Mouse (Mus musculus) bone marrow, adult 2 months (tissue): Measurements from ENCODE around the gene Senp7. TPM values are rescaled to one million over a fixed set of nuclear protein-coding genes. Genes with fewer than 3 reads are reported as not detected.
"Not testable (repeated sequence)": the region's sequence is repeated elsewhere in the genome, so short reads cannot be mapped to it uniquely, and the experiment has no call there.

Experiments
- H3K27ac ChIP-seq: fragments of 200-500 bp; 2 replicates; pipeline ENCODE4 v1.5.1; 2012; ENCODE audit warnings: low read depth, mild to moderate bottlenecking, control low read depth, inconsistent platforms, low read length; ENCODE audit not compliant: control insufficient read depth, poor library complexity, insufficient read depth
- H3K4me1 ChIP-seq: fragments of 200-500 bp; 2 replicates; pipeline ENCODE4 v1.6.1; 2011; ENCODE audit warnings: low read length; ENCODE audit not compliant: control insufficient read depth, insufficient read depth
- H3K4me3 ChIP-seq: fragments of 200-500 bp; replicated peaks from 2 replicates; pipeline ENCODE3; 2011; ENCODE audit warnings: mild to moderate bottlenecking, low read depth, low read length, control low read depth; ENCODE audit not compliant: control insufficient read depth
- CTCF ChIP-seq: fragments of 200-500 bp; IDR thresholded peaks from 2 replicates; pipeline ENCODE4 v1.5.1; 2011; ENCODE audit warnings: low read length, control low read depth; ENCODE audit not compliant: control insufficient read depth, insufficient read depth
- POLR2A ChIP-seq: fragments of 200-500 bp; IDR thresholded peaks from 2 replicates; pipeline ENCODE4 v1.6.1; 2011; ENCODE audit warnings: low read depth, mild to moderate bottlenecking, control low read depth, low read length, borderline replicate concordance; ENCODE audit not compliant: control insufficient read depth
- WGBS: fragments of 180-500 bp; shearing (Covaris S2); methylation state at CpG from one replicate; pipeline ENCODE4 v1.1.7; 2018; 5-methylcytosine and 5-hydroxymethylcytosine counted together
- polyA plus RNA-seq: library from polyadenylated mRNA; stranded (reverse); fragments of >200 nt; gene quantifications from 2 replicates; pipeline ENCODE4 v1.2.4, GENCODE M21; 2011; ENCODE audit warnings: low replicate concordance; ENCODE audit not compliant: missing spikeins, insufficient read depth, insufficient read length

Gene Senp7
- polyA plus RNA-seq, 1 experiment, result 32.6 TPM

DNA sequence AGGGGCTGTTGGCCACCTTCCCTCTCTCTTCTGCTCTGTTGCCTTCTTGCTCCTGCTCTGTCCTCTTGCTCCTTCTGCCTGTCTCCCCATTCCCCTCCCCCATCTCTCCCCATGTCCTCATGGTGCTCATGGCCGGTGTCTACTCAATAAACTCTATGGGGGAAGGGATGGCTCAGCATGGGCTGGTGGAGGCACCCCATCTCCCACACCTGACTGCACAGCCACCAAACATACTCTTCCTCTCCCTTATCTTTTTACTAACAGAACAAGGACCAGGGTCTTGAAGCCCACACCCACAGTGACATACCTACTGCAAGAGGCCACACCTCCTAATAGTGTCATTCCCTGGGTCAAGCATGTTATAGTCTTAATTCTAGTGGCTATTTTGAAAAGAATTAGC lies 26.0 kb downstream of the Senp7 start:
- H3K4me1 ChIP-seq, result peaks cover 2% of the 10 kb centered on the region; the same call in 1 of the 2 replicates
- TF ChIP-seq CTCF, result no peak
- no peak for TF ChIP-seq POLR2A
- WGBS, result 95% methylated on average over 1 of the region's 1 CpGs
- H3K27ac ChIP-seq, result peak overlapping the region; percentile 25; the same call in 1 of the 2 replicates
- no peak overlapping the region for H3K4me3 ChIP-seq

DNA sequence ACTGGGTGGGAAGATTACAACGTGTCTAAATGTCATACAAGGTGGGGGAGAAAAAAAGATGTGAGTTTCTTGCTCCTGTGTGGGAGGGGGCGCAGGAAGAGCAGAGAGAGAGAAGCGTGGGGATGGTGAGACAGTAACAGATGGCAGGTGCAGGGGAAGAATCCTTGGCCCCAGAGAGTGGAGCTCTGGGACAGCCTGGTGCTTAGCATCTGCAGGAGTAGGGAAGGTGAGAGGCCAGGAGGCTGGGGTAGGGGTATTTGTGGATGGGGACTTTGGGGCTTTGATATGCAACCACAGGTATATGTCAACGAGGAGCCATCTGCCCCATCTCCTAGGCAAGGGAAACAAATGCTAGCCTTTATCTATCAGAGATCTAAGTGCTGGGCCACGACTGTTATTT lies 26.4 kb downstream of the Senp7 start:
- peak overlapping the region; percentile 9; the same call in 1 of the 2 replicates for H3K27ac ChIP-seq
- no peak overlapping the region for H3K4me3 ChIP-seq
- 66% methylated on average over 5 of the region's 5 CpGs for WGBS
- TF ChIP-seq POLR2A (no peak), CTCF (no peak)
- H3K4me1 ChIP-seq, result peaks cover 2% of the 10 kb centered on the region; the same call in 1 of the 2 replicates

DNA sequence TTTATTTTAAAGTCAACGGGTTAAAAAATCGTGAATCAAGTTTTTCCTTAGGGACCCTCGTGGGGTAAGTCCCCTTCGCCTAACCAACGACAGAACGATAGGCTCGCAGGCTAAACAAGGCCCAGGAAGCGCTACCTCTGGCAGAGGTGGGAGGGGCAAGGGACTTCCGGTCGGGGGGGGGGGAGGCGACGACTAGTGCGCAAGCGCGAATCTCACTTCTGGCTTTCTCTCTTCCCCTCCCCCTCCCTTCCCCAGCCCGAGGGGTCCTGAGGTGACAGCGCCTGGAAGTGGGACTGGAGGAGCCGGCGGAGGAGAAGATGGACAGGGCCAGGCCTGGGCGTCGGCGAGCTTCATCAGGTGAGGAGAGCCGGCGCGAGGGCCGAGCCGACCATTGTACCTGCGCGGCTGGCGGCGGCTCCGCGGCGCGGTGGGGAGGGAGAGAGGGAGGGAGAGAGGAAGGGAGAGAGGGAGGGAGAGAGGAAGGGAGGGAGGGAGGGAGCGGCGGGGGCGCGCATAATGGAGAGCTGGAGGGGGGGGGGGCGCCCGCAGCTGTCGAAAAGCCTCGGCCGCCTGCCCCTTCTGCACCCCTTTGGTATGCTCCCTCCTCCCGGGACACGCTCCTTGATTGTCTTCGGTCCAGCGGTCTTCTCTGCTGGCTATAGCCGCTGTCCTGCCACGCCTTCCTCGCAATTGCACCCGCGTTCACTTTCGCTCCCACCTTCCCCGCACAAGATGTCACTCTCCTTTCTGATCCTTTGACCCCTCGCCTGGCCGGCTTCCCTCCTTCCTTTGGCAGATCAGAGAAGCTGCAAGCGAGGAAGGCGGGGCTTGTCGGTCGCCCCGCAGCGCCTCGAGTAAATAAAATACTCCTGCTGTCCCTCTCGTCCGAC lies 27.3 kb downstream of the Senp7 start:
- peaks cover 2% of the 10 kb centered on the region; the same call in 1 of the 2 replicates for H3K4me1 ChIP-seq
- under 1% methylated on average over 60 of the region's 66 CpGs for WGBS

DNA sequence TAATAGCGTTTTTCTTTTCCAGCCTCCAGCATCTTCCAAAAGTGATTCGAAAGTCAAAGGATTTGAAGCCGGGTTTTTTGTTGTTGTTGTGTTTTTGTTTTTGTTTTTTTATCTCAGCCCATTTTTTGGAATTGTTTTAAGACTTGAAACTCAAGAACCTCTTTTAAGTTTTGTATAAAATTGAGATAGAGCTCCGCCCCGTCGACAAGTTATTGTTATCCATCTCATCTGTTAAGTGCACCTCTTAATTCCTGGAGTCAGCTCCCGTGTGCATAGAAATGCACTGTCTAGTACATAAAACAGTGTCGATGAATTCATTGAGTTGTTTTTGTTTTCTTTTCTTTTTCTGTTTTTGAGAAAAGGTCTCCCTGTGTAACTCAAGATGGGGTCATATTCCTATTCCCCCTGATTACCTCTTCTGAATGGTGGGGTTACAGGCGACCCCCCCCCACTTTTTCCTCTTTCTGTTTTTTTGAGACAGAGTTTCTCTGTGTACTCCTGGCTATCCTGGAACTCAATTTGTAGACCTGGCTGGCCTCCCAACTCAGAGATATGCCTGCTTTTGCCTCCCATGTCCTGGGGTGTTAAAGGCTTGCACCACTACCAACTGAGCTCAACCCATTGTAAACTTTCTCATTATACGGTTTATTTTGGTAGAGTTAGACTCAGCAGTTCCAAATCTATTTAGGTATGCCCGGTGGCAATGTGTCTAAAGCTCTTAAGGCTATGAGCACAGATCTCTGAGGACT lies 28.2 kb downstream of the Senp7 start:
- WGBS, result 9% methylated on average over 11 of the region's 11 CpGs
- Histone ChIP-seq H3K4me1 (peaks cover 2% of the 10 kb centered on the region; the same call in 1 of the 2 replicates), H3K27ac (peak overlapping the region; percentile 95), H3K4me3 (peak overlapping the region; percentile 98)
- TF ChIP-seq POLR2A (no peak), CTCF (no peak)

More for the DNA sequence above, 27.3 kb downstream of the Senp7 start:
- H3K4me3 ChIP-seq, result peak overlapping the region; percentile 98
- TF ChIP-seq CTCF, result no peak
- TF ChIP-seq POLR2A, result peak; percentile 59; the same call in 1 of the 2 replicates
- peak overlapping the region; percentile 95 for H3K27ac ChIP-seq

DNA sequence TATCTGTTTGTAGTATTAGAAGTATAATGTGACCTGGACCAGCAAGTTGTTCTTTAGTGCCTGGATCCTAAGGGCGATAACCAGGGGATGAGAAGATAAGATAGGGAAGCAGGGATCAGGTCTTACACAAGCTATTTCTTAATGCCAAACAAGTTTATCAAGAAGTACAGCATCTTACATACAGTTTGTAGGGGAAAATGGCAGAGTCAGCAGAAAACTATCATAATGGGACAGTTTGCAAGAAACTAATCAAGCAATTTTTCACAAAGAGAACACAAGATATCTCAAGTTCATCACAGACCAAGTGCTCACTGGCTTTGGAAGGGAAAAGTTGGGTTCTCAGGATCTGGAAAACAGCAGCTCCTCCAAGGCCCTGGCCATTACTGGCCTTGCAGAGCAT lies 31.3 kb downstream of the Senp7 start:
- H3K27ac ChIP-seq, result no peak overlapping the region
- TF ChIP-seq CTCF, result no peak
- TF ChIP-seq POLR2A, result no peak
- WGBS, result 82% methylated on average over 1 of the region's 1 CpGs
- H3K4me3 ChIP-seq, result no peak overlapping the region
- no peaks in the 10 kb centered on the region; the same call in 1 of the 2 replicates for H3K4me1 ChIP-seq

DNA sequence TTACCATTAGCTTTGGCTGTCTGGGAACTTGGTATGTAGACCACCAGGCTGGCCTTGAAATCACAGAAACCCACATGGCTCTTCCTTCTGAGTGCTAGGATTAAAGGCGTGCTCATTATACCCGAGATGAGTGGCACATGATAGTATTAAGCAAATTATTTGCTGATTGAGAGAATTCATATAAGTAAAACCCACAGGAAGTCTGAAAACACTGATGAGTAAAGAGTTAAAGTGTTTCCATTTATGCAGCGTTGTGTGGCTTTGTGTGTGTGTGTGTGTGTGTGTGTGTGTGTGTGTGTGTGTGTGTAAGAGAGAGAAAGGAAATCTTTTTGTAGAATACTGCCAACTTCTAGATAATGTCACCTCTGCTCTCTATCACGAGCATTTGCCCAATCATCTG lies 33.6 kb downstream of the Senp7 start:
- no peak overlapping the region for H3K27ac ChIP-seq
- 63% methylated on average over 4 of the region's 4 CpGs for WGBS
- no peak for TF ChIP-seq POLR2A
- no peak overlapping the region for H3K4me3 ChIP-seq
- H3K4me1 ChIP-seq, result no peaks in the 10 kb centered on the region

DNA sequence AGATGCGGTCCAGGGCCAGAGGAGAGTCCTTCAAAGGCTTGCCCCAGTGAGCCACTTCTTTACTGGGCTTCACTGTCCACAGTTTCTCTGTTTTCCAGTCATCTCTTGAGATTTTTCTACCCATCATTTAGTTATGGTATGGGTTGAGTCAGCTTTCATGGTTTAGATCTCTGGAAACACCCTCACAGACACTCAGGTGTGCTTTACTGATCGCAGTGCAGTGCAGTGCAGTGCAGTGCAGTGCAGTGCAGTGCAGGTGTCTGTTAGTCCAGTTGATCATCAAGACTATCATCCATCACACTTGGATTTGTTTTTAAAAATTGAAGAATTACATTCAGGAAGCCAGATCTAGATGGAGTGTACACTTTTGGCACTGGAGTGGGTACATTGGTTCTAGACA lies 38.2 kb downstream of the Senp7 start:
- Histone ChIP-seq H3K4me3 (no peak overlapping the region), H3K4me1 (no peaks in the 10 kb centered on the region), H3K27ac (no peak overlapping the region)
- WGBS, result 92% methylated on average over 2 of the region's 2 CpGs
- TF ChIP-seq POLR2A (no peak), CTCF (no peak)

DNA sequence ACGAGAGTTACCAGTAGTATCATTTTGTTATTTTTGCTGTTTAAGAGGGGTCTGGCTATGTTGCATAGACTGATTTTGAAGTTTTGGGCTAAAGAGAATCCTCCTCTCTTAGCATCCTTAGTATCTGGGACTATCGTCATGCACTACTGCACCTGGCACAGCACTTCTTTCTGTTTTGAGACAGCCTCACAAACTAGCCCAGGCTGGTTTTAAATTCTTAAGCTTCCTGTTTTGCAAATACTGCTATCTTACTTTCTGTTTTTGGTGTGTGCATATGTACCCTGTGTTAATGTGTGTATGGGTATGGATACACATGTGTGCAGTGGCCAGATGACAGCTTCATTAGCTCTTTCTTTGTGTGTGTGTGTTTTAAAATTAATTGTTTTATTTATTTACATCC lies 42.2 kb downstream of the Senp7 start:
- Histone ChIP-seq H3K27ac (no peak overlapping the region), H3K4me3 (no peak overlapping the region), H3K4me1 (no peaks in the 10 kb centered on the region)
- 79% methylated on average over 2 of the region's 2 CpGs for WGBS
- TF ChIP-seq CTCF (no peak), POLR2A (no peak)

DNA sequence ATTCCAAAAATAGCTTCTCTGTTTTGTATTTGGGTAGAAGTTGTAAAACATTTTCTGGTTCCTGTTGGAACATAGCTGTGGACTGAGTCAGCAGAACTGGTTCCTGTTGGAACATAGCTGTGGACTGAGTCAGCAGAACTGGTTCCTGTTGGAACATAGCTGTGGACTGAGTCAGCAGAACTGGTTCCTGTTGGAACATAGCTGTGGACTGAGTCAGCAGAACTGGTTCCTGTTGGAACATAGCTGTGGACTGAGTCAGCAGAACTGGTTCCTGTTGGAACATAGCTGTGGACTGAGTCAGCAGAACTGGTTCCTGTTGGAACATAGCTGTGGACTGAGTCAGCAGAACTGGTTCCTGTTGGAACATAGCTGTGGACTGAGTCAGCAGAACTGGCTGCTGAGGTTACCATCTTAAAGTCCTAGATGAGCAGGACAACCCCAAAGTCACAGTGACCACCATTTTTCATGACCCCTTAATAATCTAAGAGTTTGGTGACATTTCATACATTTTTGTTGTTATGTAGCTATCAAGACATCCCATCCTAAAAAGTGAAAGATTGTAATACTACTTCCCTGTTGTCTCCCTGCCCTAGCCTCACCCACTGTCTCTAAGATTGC lies 48.4 kb downstream of the Senp7 start:
- not testable (repeated sequence) for H3K27ac ChIP-seq, H3K4me3 ChIP-seq, H3K4me1 ChIP-seq
